ENCODE assay signal across 19 mouse cellular contexts in genomic region chr6:68030740-68031139, GRCm38 (mm10).
DNase-seq lines count a peak whose midpoint lies in the region; ATAC-seq and TF ChIP-seq lines count a peak whose summit lies in the region.
"Had no signal": no experiment of that assay in that cellular context is flagged by ENCODE, and none has a peak within 500 bp of the region (broad histone marks: within the 10 kb centered on the region; RNA-seq: fewer than 3 reads in every experiment).

No protein-coding gene starts in this region.

- no peaks in the 10 kb centered on the region for H3K36me3 ChIP-seq in liver, postnatal 0 days (replicated peaks; ENCODE audit: insufficient read depth, low read length)
- H3K36me3 ChIP-seq in liver, embryonic 12.5 days: no peaks in the 10 kb centered on the region
- no peaks in the 10 kb centered on the region for H3K36me3 ChIP-seq in splenic B cell, adult 2 months (ENCODE audit: control insufficient read depth, insufficient read depth, low read length, poor library complexity, severe bottlenecking)
- H3K36me3 ChIP-seq: embryonic facial prominence, embryonic 15.5 days; forebrain, embryonic 12.5 days; liver, embryonic 15.5 days had no signal

- TF ChIP-seq CTCF in liver, postnatal 0 days (IDR thresholded peaks at IDR 0.05; ENCODE audit: low read depth): peak; percentile 34; the same call in 1 of the 2 replicates

- H3K27me3 ChIP-seq in liver, postnatal 0 days (ENCODE audit: insufficient read depth, low read length): no peaks in the 10 kb centered on the region
- no peaks in the 10 kb centered on the region for H3K27me3 ChIP-seq in liver, embryonic 12.5 days (replicated peaks)
- H3K27me3 ChIP-seq in splenic B cell, adult 2 months (ENCODE audit: control insufficient read depth, insufficient read depth, low read length, poor library complexity, severe bottlenecking): no peaks in the 10 kb centered on the region
- H3K27me3 ChIP-seq: embryonic facial prominence, embryonic 15.5 days; forebrain, embryonic 12.5 days; liver, embryonic 15.5 days had no signal

- TF ChIP-seq EP300 in liver, postnatal 0 days (IDR thresholded peaks at IDR 0.05; ENCODE audit: low read depth): no peak

- no peak overlapping the region for H3K27ac ChIP-seq in liver, postnatal 0 days (ENCODE audit: low read depth)
- no peak overlapping the region for H3K27ac ChIP-seq in liver, embryonic 12.5 days
- H3K27ac ChIP-seq: embryonic facial prominence, embryonic 15.5 days; forebrain, embryonic 12.5 days; hindbrain, embryonic 14.5 days; left cerebral cortex, adult 2 months; liver, embryonic 15.5 days had no signal

- no peaks in the 10 kb centered on the region for H3K4me1 ChIP-seq in liver, postnatal 0 days (ENCODE audit: insufficient read depth)
- H3K4me1 ChIP-seq in liver, embryonic 12.5 days: no peaks in the 10 kb centered on the region
- H3K4me1 ChIP-seq: embryonic facial prominence, embryonic 15.5 days; forebrain, embryonic 12.5 days; liver, embryonic 15.5 days had no signal

- H3K9ac ChIP-seq in liver, postnatal 0 days (replicated peaks): no peak overlapping the region
- H3K9ac ChIP-seq in liver, embryonic 12.5 days: no peak overlapping the region
- H3K9ac ChIP-seq: embryonic facial prominence, embryonic 15.5 days; forebrain, embryonic 12.5 days; hindbrain, embryonic 14.5 days; liver, embryonic 15.5 days had no signal

- no peak for ATAC-seq in liver, postnatal 0 days
- no peak for ATAC-seq in liver, embryonic 12.5 days
- ATAC-seq in erythroid progenitor cell, adult 5-6 weeks (replicated peaks; ENCODE audit: low FRiP score, poor library complexity, severe bottlenecking): no peak
- ATAC-seq: Patski had no signal

- 37% methylated on average over 13 of the region's 13 CpGs for WGBS in liver, postnatal 0 days (ENCODE audit: insufficient replicate concordance)
- WGBS in liver, embryonic 12.5 days (ENCODE audit: insufficient replicate concordance): 38% methylated on average over 13 of the region's 13 CpGs

- H3K4me2 ChIP-seq in liver, postnatal 0 days (ENCODE audit: low read depth, low read length): no peak overlapping the region
- H3K4me2 ChIP-seq in liver, embryonic 12.5 days: no peak overlapping the region
- H3K4me2 ChIP-seq: embryonic facial prominence, embryonic 15.5 days; forebrain, embryonic 12.5 days; hindbrain, embryonic 14.5 days; liver, embryonic 15.5 days had no signal

- no peak overlapping the region for H3K4me3 ChIP-seq in liver, postnatal 0 days (ENCODE audit: low read depth, low read length)
- no peak overlapping the region for H3K4me3 ChIP-seq in liver, embryonic 12.5 days
- H3K4me3 ChIP-seq: embryonic facial prominence, embryonic 15.5 days; forebrain, embryonic 12.5 days; left cerebral cortex, adult 2 months; liver, embryonic 15.5 days had no signal

- DNase-seq in embryo, embryonic 10 days (ENCODE audit: low spot score): peak; percentile 4
- no peak for DNase-seq in embryo, embryonic 9.5 days (ENCODE audit: extremely low spot score)
- DNase-seq in liver, postnatal 0 days: no peak
- DNase-seq in R1 (ENCODE audit: low read depth, low spot score): peak; percentile 57
- peak; percentile 30 for DNase-seq in splenic B cell, adult 2 months (ENCODE audit: low read depth, low spot score)
- DNase-seq in adrenal gland, postnatal 14 days: no peak
- DNase-seq: cerebellum, adult 11 months; gastrocnemius, postnatal 25 days; kidney, adult 11 months; kidney, postnatal 14 days; thymus, adult 2 months had no signal

- no peaks in the 10 kb centered on the region for H3K9me3 ChIP-seq in liver, postnatal 0 days (ENCODE audit: low read length)
- no peaks in the 10 kb centered on the region for H3K9me3 ChIP-seq in liver, embryonic 12.5 days (replicated peaks)
- H3K9me3 ChIP-seq: embryonic facial prominence, embryonic 15.5 days; forebrain, embryonic 12.5 days; liver, embryonic 15.5 days had no signal

Comparison
In these comparisons a context has a peak if more than half of its experiments do, and no peak if none do; other contexts are left out.
1. DNase-seq: peak in embryo, embryonic 10 days (single experiment), R1 (single experiment) and splenic B cell, adult 2 months (single experiment); none in embryo, embryonic 9.5 days (single experiment), liver, postnatal 0 days (single experiment) and adrenal gland, postnatal 14 days (single experiment).